Mouse (Mus musculus) B cell, adult 62 days (primary cell): Measurements from ENCODE around the gene Obscn. TPM values are rescaled to one million over a fixed set of nuclear protein-coding genes. Genes with fewer than 3 reads are reported as not detected.

Experiments
- total RNA-seq: library from RNA; stranded (reverse); gene quantifications from 4 replicates; pipeline ENCODE4 v1.2.4, GENCODE M21; 2023

The Obscn gene
- 0.33 to 0.63 TPM (median 0.48 TPM) in 4 replicates for total RNA-seq

GRCm38 (mm10) chr11:59135904-59136452, at the start of gene Obscn:
Gene Obscn, minus strand, starts transcription at chr11:59136402.

GRCm38 (mm10) chr11:59182864-59183331, 46.7 kb upstream of the Obscn start, which contains the start of gene Gjc2:
Gene Gjc2, minus strand, starts transcription at chr11:59183213.

GRCm38 (mm10) chr11:59163255-59164236, 27.3 kb upstream of the Obscn start, which contains the start of gene Iba57:
Gene Iba57, minus strand, starts transcription at chr11:59163739.

GRCm38 (mm10) chr11:58978027-58978705, 158.0 kb downstream of the Obscn start, which contains the start of gene Trim11:
Gene Trim11, plus strand, starts transcription at chr11:58978093.

GRCm38 (mm10) chr11:58954420-58955142, 181.6 kb downstream of the Obscn start, which contains the start of the genes Hist3h2a and Trim17:
Gene Hist3h2a, plus strand, starts transcription at chr11:58954685.
Gene Trim17, plus strand, starts transcription at chr11:58954685.

GRCm38 (mm10) chr11:58948542-58949479, 187.4 kb downstream of the Obscn start, which contains the start of gene Hist3h2ba:
Gene Hist3h2ba, plus strand, starts transcription at chr11:58948920.

Other genes starting within 250 kb of the Obscn start
- gene Zfp39, start 232.2 kb downstream of the Obscn start, total RNA-seq, result 9.9 to 13.0 TPM (median 11.6 TPM) in 4 replicates
- not detected in 4 replicates for gene Btnl10, start 218.5 kb downstream of the Obscn start, total RNA-seq
- 113 to 129 TPM (median 118 TPM) in 4 replicates for gene Rnf187, start 197.5 kb downstream of the Obscn start, total RNA-seq
- 20.4 to 26.0 TPM (median 20.9 TPM) in 4 replicates for gene Hist3h2ba, start 187.5 kb downstream of the Obscn start, total RNA-seq
- gene Hist3h2a, start 181.7 kb downstream of the Obscn start, total RNA-seq, result 61.7 to 72.8 TPM (median 69.5 TPM) in 4 replicates
- gene Trim17, start 181.7 kb downstream of the Obscn start, total RNA-seq, result 0.16 to 0.39 TPM (median 0.28 TPM) in 4 replicates
- 110 to 128 TPM (median 119 TPM) in 4 replicates for gene Trim11, start 158.3 kb downstream of the Obscn start, total RNA-seq
- 35.8 to 46.0 TPM (median 42.1 TPM) in 4 replicates for gene Iba57, start 27.3 kb upstream of the Obscn start, total RNA-seq
- gene Gjc2, start 46.8 kb upstream of the Obscn start, total RNA-seq, result 0.25 to 0.43 TPM in 2 of 4 replicates, not detected in the others
- gene Guk1, start 55.8 kb upstream of the Obscn start, total RNA-seq, result 25.4 to 36.0 TPM (median 28.2 TPM) in 4 replicates
- gene Mrpl55, start 66.1 kb upstream of the Obscn start, total RNA-seq, result 14.1 to 18.1 TPM (median 16.1 TPM) in 4 replicates
- gene 2310033P09Rik, start 71.9 kb upstream of the Obscn start, total RNA-seq, result 25.8 to 33.3 TPM (median 27.1 TPM) in 4 replicates
- gene Arf1, start 91.9 kb upstream of the Obscn start, total RNA-seq, result 252 to 279 TPM (median 259 TPM) in 4 replicates
- not detected in 4 replicates for gene Wnt3a, start 154.3 kb upstream of the Obscn start, total RNA-seq
- not detected in 4 replicates for gene Wnt9a, start 170.5 kb upstream of the Obscn start, total RNA-seq
- gene Prss38, start 239.3 kb upstream of the Obscn start, total RNA-seq, result not detected in 4 replicates